ENCODE assay signal across 10 mouse cellular contexts in the genomic region with DNA sequence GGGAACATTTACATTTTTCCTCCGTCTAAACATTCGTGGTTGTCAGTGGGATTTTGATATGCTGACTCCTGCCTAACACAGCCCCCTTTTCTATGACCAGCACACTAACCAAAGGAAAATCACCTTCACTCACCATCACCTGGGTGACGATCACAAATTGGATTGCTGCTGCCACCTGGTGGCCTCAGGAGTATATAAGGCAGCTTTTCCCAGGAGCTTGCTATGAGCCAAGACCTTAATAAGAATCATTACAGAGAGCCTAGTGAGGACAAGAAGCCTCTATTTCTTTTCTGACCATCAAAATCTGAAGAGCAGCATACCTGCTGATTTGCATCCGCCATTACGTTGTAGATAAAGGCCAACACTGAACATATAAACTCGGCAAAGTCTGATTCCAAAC.
DNase-seq lines count a peak whose midpoint lies in the region; ATAC-seq and TF ChIP-seq lines count a peak whose summit lies in the region.
"Had no signal": no experiment of that assay in that cellular context is flagged by ENCODE, and none has a peak within 500 bp of the region (broad histone marks: within the 10 kb centered on the region; RNA-seq: fewer than 3 reads in every experiment).

No protein-coding gene starts in this region.

- no peak overlapping the region for H3K9ac ChIP-seq in liver, adult 2 months (ENCODE audit: low read depth, low read length)
- no peak overlapping the region for H3K9ac ChIP-seq in liver, embryonic 12.5 days
- no peak overlapping the region for H3K9ac ChIP-seq in hindbrain, embryonic 13.5 days
- H3K9ac ChIP-seq: embryonic facial prominence, embryonic 15.5 days; liver, embryonic 13.5 days had no signal

- no peak overlapping the region for H3K4me3 ChIP-seq in liver, adult 2 months (ENCODE audit: insufficient read depth, low read depth, low read length)
- no peak overlapping the region for H3K4me3 ChIP-seq in liver, embryonic 12.5 days
- no peak overlapping the region for H3K4me3 ChIP-seq in hindbrain, embryonic 13.5 days
- H3K4me3 ChIP-seq: embryonic facial prominence, embryonic 15.5 days; liver, embryonic 13.5 days had no signal

- ATAC-seq in liver, embryonic 12.5 days = no peak
- ATAC-seq in common myeloid progenitor, adult 5-6 weeks (replicated peaks; ENCODE audit: low read depth, poor library complexity, severe bottlenecking) = peak; percentile 72; the same call in 1 of the 2 replicates
- ATAC-seq in hindbrain, embryonic 13.5 days (ENCODE audit: low FRiP score) = peak; percentile 53; the same call in 1 of the 2 replicates

- DNase-seq in liver, adult 2 months (ENCODE audit: extremely low read depth, low read depth, low spot score) = peak; percentile 35
- peak; percentile 72 for DNase-seq in ZHBTc4 (ENCODE audit: low read depth, low spot score)
- DNase-seq in left cerebral cortex, postnatal 36 days (ENCODE audit: low spot score in 2 of 2) = peak; percentile 37 to 50
- peak; percentile 78 for DNase-seq in naive thymus-derived CD4-positive, alpha-beta T cell, adult 2 months (ENCODE audit: low read depth)
- peak; percentile 69 for DNase-seq in thymus, postnatal 25 days
- DNase-seq: liver, embryonic 13.5 days had no signal

- no peak overlapping the region for H3K4me2 ChIP-seq in liver, embryonic 12.5 days
- no peak overlapping the region for H3K4me2 ChIP-seq in hindbrain, embryonic 13.5 days
- H3K4me2 ChIP-seq: embryonic facial prominence, embryonic 15.5 days; liver, embryonic 13.5 days had no signal

- peak; percentile 70 for TF ChIP-seq CTCF in liver, adult 2 months (IDR thresholded peaks at IDR 0.05; ENCODE audit: low read depth, low read length)

- H3K4me1 ChIP-seq in liver, adult 2 months (ENCODE audit: control insufficient read depth, insufficient read depth, low read length) = no peaks in the 10 kb centered on the region
- no peaks in the 10 kb centered on the region for H3K4me1 ChIP-seq in liver, embryonic 12.5 days
- H3K4me1 ChIP-seq in hindbrain, embryonic 13.5 days (replicated peaks) = peaks cover 23% of the 10 kb centered on the region
- H3K4me1 ChIP-seq: liver, embryonic 13.5 days had no signal

- 25% methylated on average over 6 of the region's 6 CpGs for WGBS in liver, adult 2 months
- 20% methylated on average over 6 of the region's 6 CpGs for WGBS in liver, embryonic 12.5 days (ENCODE audit: insufficient replicate concordance)
- WGBS in hindbrain, embryonic 13.5 days = 28% methylated on average over 6 of the region's 6 CpGs

- TF ChIP-seq POLR2A in liver, adult 2 months (IDR thresholded peaks at IDR 0.05; ENCODE audit: extremely low read depth, insufficient read depth, low read length) = no peak

- no peaks in the 10 kb centered on the region for H3K36me3 ChIP-seq in liver, adult 2 months (ENCODE audit: control insufficient read depth, insufficient read depth, low read length)
- no peaks in the 10 kb centered on the region for H3K36me3 ChIP-seq in liver, embryonic 12.5 days
- H3K36me3 ChIP-seq in hindbrain, embryonic 13.5 days = no peaks in the 10 kb centered on the region
- H3K36me3 ChIP-seq: embryonic facial prominence, embryonic 15.5 days; liver, embryonic 13.5 days had no signal

- H3K27ac ChIP-seq in liver, adult 2 months (replicated peaks; ENCODE audit: insufficient read depth, low read depth, low read length) = no peak overlapping the region
- no peak overlapping the region for H3K27ac ChIP-seq in liver, embryonic 12.5 days
- no peak overlapping the region for H3K27ac ChIP-seq in hindbrain, embryonic 13.5 days
- H3K27ac ChIP-seq: embryonic facial prominence, embryonic 15.5 days; liver, embryonic 13.5 days had no signal

- intact Hi-C loops in left cerebral cortex, postnatal 36 days (cut with DNase I) = no loop called here

- H3K79me2 ChIP-seq in liver, adult 2 months (ENCODE audit: control insufficient read depth, insufficient read depth, low read length) = no peaks in the 10 kb centered on the region

- H3K9me3 ChIP-seq in liver, embryonic 12.5 days (replicated peaks) = no peaks in the 10 kb centered on the region
- H3K9me3 ChIP-seq in hindbrain, embryonic 13.5 days = no peaks in the 10 kb centered on the region
- H3K9me3 ChIP-seq: embryonic facial prominence, embryonic 15.5 days; liver, embryonic 13.5 days had no signal

- no peaks in the 10 kb centered on the region for H3K27me3 ChIP-seq in liver, adult 2 months (ENCODE audit: control insufficient read depth, insufficient read depth, low read length)
- H3K27me3 ChIP-seq in liver, embryonic 12.5 days (replicated peaks) = no peaks in the 10 kb centered on the region
- peaks cover 2% of the 10 kb centered on the region; the same call in 1 of the 2 replicates for H3K27me3 ChIP-seq in hindbrain, embryonic 13.5 days
- H3K27me3 ChIP-seq: embryonic facial prominence, embryonic 15.5 days; liver, embryonic 13.5 days had no signal
